Mouse (Mus musculus) macrophage (primary cell): ENCODE results near the gene Krtap26-1. TPM values are rescaled to one million over a fixed set of nuclear protein-coding genes. Genes with fewer than 3 reads are reported as not detected.

Experiments
- H3K27ac ChIP-seq: fragments of 350-480 bp; formaldehyde crosslinking; 2 replicates; pipeline ENCODE4 v1.9.0; 2021
- H3K36me3 ChIP-seq: fragments of 350-480 bp; formaldehyde crosslinking; 2 replicates; pipeline ENCODE4 v1.9.0; 2021; ENCODE audit errors: inconsistent target
- H3K4me3 ChIP-seq: fragments of 350-480 bp; formaldehyde crosslinking; 2 replicates; pipeline ENCODE4 v1.9.0; 2021; ENCODE audit errors: inconsistent target
- H3K79me2 ChIP-seq: fragments of 350-480 bp; formaldehyde crosslinking; 2 replicates; pipeline ENCODE4 v1.9.0; 2021; ENCODE audit errors: inconsistent target
- WGBS: methylation state at CpG from one replicate; pipeline ENCODE4 v1.1.7; 2026; ENCODE audit warnings: inconsistent platforms; ENCODE audit not compliant: missing documents; 5-methylcytosine and 5-hydroxymethylcytosine counted together
- polyA plus RNA-seq: library from polyadenylated mRNA; stranded (reverse); fragments of 250-400 nt; gene quantifications from 3 replicates; pipeline ENCODE4 v1.2.4, GENCODE M21; 2018; ENCODE audit warnings: inconsistent platforms
- total RNA-seq, 78 experiments: library from RNA; depleted of rRNA; stranded (reverse); fragments of 250-400 nt; gene quantifications; 1 replicate in 9 of 78; 2 replicates in 24 of 78; 3 replicates in 43 of 78; 4 replicates in 2 of 78; pipeline ENCODE4 v1.2.4; 2018; ENCODE audit warnings: inconsistent platforms in 56 of 78

Krtap26-1 gene
- total RNA-seq (2018; cell fraction: chromatin; rRNA removed), result not detected
- total RNA-seq (2018; cell fraction: cytosol; rRNA removed), result not detected
- total RNA-seq (2018; cell fraction: nucleus; rRNA removed), result not detected
- not detected in 3 replicates for polyA plus RNA-seq

- WGBS, result 80% methylated on average over 9 of the region's 10 CpGs
- H3K4me3 ChIP-seq, result no peak within 1 kb of the TSS
- H3K36me3 ChIP-seq, result no peaks in the 10 kb centered on the region
These were observed at the start of gene Krtap26-1 for GRCm38 (mm10) chr16:88647358-88647846. Gene Krtap26-1, minus strand, starts transcription at chr16:88647796.

GRCm38 (mm10) chr16:88696256-88696655 is 48.7 kb upstream of the Krtap26-1 start:
- H3K4me3 ChIP-seq, result no peak overlapping the region
- no peaks in the 10 kb centered on the region for H3K79me2 ChIP-seq
- no peaks in the 10 kb centered on the region for H3K36me3 ChIP-seq
- H3K27ac ChIP-seq, result no peak overlapping the region
- WGBS, result 75% methylated on average over 4 of the region's 4 CpGs

More at GRCm38 (mm10) chr16:88647358-88647846, at the start of gene Krtap26-1:
- H3K27ac ChIP-seq, result no peak within 1 kb of the TSS
- no peaks in the 10 kb centered on the region for H3K79me2 ChIP-seq

DNA sequence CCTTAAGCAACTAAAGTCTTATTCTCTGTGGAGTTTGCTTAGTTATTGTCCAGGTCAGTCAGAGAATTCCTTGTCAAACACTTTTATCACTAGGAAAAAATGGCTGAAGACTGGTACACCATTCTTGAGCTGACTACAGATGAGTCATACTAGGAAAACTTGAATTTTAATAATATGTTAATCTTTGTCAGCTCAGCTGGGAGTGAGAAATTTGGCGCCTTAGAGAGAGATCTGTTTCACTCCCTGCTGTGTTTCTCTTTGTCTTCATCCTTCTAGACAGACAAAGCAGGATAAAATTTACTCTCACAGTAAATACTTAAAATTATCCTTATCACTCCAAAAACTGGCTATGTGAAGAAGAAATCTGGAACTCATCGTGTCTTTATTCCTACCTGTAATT is 33.7 kb upstream of the Krtap26-1 start:
- no peak overlapping the region for H3K4me3 ChIP-seq
- H3K79me2 ChIP-seq, result no peaks in the 10 kb centered on the region
- WGBS, result 68% methylated on average over 2 of the region's 2 CpGs
- H3K27ac ChIP-seq, result no peak overlapping the region
- no peaks in the 10 kb centered on the region for H3K36me3 ChIP-seq

GRCm38 (mm10) chr16:88679099-88679498 is 31.5 kb upstream of the Krtap26-1 start:
- Histone ChIP-seq H3K4me3 (no peak overlapping the region), H3K79me2 (no peaks in the 10 kb centered on the region), H3K27ac (no peak overlapping the region), H3K36me3 (no peaks in the 10 kb centered on the region)
- WGBS, result 93% methylated on average over 6 of the region's 6 CpGs

DNA sequence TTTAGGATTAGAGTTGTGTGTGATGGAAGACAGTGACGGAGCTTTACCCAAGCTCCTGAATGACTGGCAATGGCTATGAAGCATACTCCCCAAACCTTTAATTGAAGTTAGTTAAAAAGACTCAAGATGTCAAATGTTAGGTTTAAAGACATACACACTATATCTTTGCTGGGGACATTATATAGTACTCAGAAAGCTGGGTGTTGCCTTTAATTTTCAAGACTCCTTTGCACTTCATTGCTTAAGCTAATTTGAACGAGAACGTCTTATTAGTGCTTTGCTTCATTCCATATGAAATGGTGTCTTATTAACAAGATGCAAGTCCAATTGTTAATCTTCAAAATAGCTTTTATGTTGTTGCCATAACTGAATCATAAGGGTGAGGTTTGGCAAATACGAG is 24.0 kb upstream of the Krtap26-1 start, which contains the start of gene Krtap27-1:
Gene Krtap27-1 (minus strand): TSS at position 101 of the 400 bp plus-strand sequence.
- Histone ChIP-seq H3K4me3 (no peak within 1 kb of the TSS), H3K27ac (no peak within 1 kb of the TSS), H3K36me3 (no peaks in the 10 kb centered on the region), H3K79me2 (no peaks in the 10 kb centered on the region)
- WGBS, result 80% methylated on average over 4 of the region's 4 CpGs

- Histone ChIP-seq H3K79me2 (no peaks in the 10 kb centered on the region), H3K36me3 (no peaks in the 10 kb centered on the region), H3K27ac (no peak overlapping the region), H3K4me3 (no peak overlapping the region)
- WGBS, result 67% methylated on average over 1 of the region's 1 CpGs
These were observed 9.8 kb upstream of the Krtap26-1 start for GRCm38 (mm10) chr16:88657426-88657825.

DNA sequence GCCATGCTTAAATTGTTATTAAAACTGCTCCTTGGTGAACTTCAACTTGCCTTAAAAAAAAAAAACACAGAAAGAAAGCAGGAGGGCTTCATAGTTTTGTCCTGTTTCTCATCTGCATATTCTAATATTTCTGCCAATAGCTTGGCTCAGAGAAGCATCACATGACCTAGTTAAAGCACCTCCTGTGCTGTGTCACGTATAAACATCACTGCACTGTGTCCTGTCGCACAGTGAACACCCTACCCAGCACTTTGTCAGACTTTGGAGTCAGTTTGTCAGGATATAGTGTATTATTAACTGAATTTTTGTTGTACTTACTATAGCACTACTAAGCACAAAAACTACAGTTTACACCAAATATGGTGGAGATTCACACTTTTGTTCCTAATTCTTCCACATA is 4.4 kb upstream of the Krtap26-1 start:
- Histone ChIP-seq H3K36me3 (no peaks in the 10 kb centered on the region), H3K4me3 (no peak overlapping the region), H3K79me2 (no peaks in the 10 kb centered on the region), H3K27ac (no peak overlapping the region)
- 61% methylated on average over 2 of the region's 2 CpGs for WGBS

GRCm38 (mm10) chr16:88651082-88651481 is 3.5 kb upstream of the Krtap26-1 start:
- 63% methylated on average over 1 of the region's 1 CpGs for WGBS
- no peaks in the 10 kb centered on the region for H3K79me2 ChIP-seq
- H3K36me3 ChIP-seq, result no peaks in the 10 kb centered on the region
- no peak overlapping the region for H3K27ac ChIP-seq
- H3K4me3 ChIP-seq, result no peak overlapping the region

DNA sequence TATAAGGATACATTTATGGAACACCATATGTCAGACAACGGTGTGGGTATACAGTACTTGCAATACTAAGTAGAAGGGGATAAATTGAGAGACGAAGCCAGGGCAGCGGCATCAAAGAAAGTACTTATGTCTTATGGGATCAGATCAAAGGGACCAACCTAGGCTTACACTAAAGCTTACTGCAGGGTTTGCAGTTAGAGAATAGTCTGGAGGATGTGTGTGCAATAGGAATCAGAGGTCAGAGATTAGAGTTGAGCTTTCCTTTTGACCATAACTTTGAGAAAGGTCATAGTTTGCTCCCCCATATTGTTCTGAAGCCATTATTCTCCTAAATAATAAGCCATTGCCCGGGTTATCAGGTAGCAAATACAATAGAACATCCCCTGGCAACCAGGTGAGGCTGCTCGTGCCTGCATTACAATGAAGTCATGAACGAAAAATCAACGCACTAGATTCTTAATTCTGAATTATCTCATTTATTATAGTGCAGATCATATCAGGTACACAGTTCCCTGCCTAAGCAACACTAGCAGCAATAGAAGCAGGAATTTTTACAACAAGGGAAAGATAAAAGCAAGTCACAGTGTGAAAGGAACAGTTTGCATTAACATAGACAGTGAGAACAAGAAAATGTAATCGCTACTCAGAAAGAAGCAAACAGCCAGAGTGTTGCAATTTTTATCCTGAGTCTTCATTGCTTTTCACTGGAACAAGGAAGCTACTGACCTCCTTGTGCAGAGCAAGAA is 1.1 kb downstream of the Krtap26-1 start:
- Histone ChIP-seq H3K79me2 (no peaks in the 10 kb centered on the region), H3K27ac (no peak overlapping the region), H3K36me3 (no peaks in the 10 kb centered on the region), H3K4me3 (no peak overlapping the region)
- 86% methylated on average over 8 of the region's 8 CpGs for WGBS

DNA sequence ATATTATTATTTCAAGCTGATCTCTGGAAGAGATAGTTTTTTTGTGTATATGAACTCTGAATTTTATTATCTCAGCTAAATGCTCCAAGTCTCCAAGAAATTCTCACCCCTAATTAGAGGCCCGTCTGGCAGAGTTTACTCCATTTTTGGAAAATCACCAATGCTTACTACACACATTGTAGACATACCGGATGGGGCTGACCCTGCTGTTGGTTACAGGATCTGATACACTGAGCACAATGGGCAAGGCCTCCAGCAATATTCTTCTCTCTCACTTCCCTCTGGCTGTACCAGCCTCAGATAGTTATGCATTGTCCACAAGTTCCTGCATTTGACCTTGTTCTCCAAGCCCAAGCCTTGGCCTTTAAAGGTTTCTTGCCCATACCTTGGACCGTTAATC is 7.5 kb downstream of the Krtap26-1 start:
- WGBS, result 86% methylated on average over 3 of the region's 3 CpGs
- H3K4me3 ChIP-seq, result no peak overlapping the region
- H3K36me3 ChIP-seq, result no peaks in the 10 kb centered on the region
- no peaks in the 10 kb centered on the region for H3K79me2 ChIP-seq
- no peak overlapping the region for H3K27ac ChIP-seq

- H3K79me2 ChIP-seq, result no peaks in the 10 kb centered on the region
- H3K4me3 ChIP-seq, result no peak overlapping the region
- 88% methylated on average over 4 of the region's 4 CpGs for WGBS
- H3K36me3 ChIP-seq, result no peaks in the 10 kb centered on the region
- H3K27ac ChIP-seq, result no peak overlapping the region
These were observed 12.5 kb downstream of the Krtap26-1 start for GRCm38 (mm10) chr16:88635142-88635541.

- Histone ChIP-seq H3K27ac (no peak overlapping the region), H3K79me2 (no peaks in the 10 kb centered on the region), H3K4me3 (no peak overlapping the region), H3K36me3 (no peaks in the 10 kb centered on the region)
- 76% methylated on average over 4 of the region's 4 CpGs for WGBS
These were observed 16.1 kb downstream of the Krtap26-1 start for GRCm38 (mm10) chr16:88631474-88631873.

- H3K79me2 ChIP-seq, result no peaks in the 10 kb centered on the region
- 92% methylated on average over 4 of the region's 4 CpGs for WGBS
- H3K27ac ChIP-seq, result no peak within 1 kb of the TSS
- H3K36me3 ChIP-seq, result no peaks in the 10 kb centered on the region
- no peak within 1 kb of the TSS for H3K4me3 ChIP-seq
These were observed 20.0 kb downstream of the Krtap26-1 start, which contains the start of gene 2310079G19Rik for GRCm38 (mm10) chr16:88627566-88627965. Gene 2310079G19Rik, minus strand, starts transcription at chr16:88627666.

- no peaks in the 10 kb centered on the region for H3K79me2 ChIP-seq
- WGBS, result 89% methylated on average over 4 of the region's 4 CpGs
- H3K27ac ChIP-seq, result no peak overlapping the region
- no peak overlapping the region for H3K4me3 ChIP-seq
- no peaks in the 10 kb centered on the region for H3K36me3 ChIP-seq
These were observed 34.9 kb downstream of the Krtap26-1 start for GRCm38 (mm10) chr16:88612712-88613111.

- no peak within 1 kb of the TSS for H3K4me3 ChIP-seq
- no peak within 1 kb of the TSS for H3K27ac ChIP-seq
- H3K36me3 ChIP-seq, result no peaks in the 10 kb centered on the region
- H3K79me2 ChIP-seq, result no peaks in the 10 kb centered on the region
- WGBS, result 84% methylated on average over 8 of the region's 8 CpGs
These were observed 35.7 kb downstream of the Krtap26-1 start, which contains the start of gene Krtap24-1 for GRCm38 (mm10) chr16:88611922-88612321. Gene Krtap24-1, minus strand, starts transcription at chr16:88612279.
